Mouse (Mus musculus): ENCODE measurements around the gene Olfr984. TPM values are rescaled to one million over a fixed set of nuclear protein-coding genes. Genes with fewer than 3 reads are reported as not detected.

Gene Olfr984
- polyA plus RNA-seq, 1 experiment from 2014 or later, result not detected

DNA sequence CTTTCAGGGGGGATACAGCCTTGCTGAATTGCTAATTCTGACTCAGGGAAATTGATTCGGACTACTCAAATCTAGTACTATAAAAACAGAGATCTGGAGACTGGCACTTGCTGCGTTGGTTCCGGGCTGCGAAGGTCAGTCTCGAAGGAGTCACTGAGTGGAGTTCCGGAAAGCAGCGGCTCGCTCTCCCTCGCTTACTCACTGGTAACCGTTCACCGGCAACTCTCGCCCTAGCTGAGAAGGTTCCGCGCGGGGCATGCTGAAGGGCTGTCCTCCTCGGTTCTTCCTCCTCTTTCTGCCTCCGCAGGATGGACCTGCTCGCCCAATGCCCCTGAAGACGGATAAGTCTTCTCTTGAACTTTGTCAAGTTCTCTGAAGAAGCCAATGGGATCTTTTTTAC is 63.9 kb downstream of the Olfr984 start:
- no peak for ATAC-seq (ENCODE audit: low FRiP score, low TSS enrichment)

More for the DNA sequence above, 63.9 kb downstream of the Olfr984 start:
- Histone ChIP-seq H3K27ac (replicated peaks) (no peak overlapping the region), H3K4me3 (ENCODE audit: low read depth, low read length) (no peak overlapping the region), H3K27me3 (ENCODE audit: control insufficient read depth, insufficient read depth, low read length) (no peaks in the 10 kb centered on the region), H3K36me3 (ENCODE audit: control insufficient read depth, insufficient read depth, low read length) (no peaks in the 10 kb centered on the region), H3K4me1 (replicated peaks; ENCODE audit: control insufficient read depth, insufficient read depth) (no peaks in the 10 kb centered on the region), H3K4me2 (replicated peaks; ENCODE audit: low read depth) (no peak overlapping the region), H3K9me3 (ENCODE audit: control insufficient read depth, low read length) (no peaks in the 10 kb centered on the region), H3K9ac (ENCODE audit: low read length) (no peak overlapping the region)
- no peak for TF ChIP-seq EP300 (optimal IDR thresholded peaks at IDR 0.05)
- no peak for TF ChIP-seq CTCF (IDR thresholded peaks at IDR 0.05; ENCODE audit: low read depth)
- WGBS, result 91% methylated on average over 19 of the region's 19 CpGs
- no peak for DNase-seq (ENCODE audit: low spot score)

Other genes with a start within 250 kb of the Olfr984 start
- not detected in 2 replicates for gene Olfr972, start 247.8 kb downstream of the Olfr984 start, polyA plus RNA-seq (2015; fragmentation: Nextera tagmentation; extraction: Ambion mirVana)
- not detected in 2 replicates for gene Olfr229, start 206.9 kb downstream of the Olfr984 start, polyA plus RNA-seq (2015; fragmentation: Nextera tagmentation; extraction: Ambion mirVana)
- not detected in 2 replicates for gene Olfr974, start 176.7 kb downstream of the Olfr984 start, polyA plus RNA-seq (2015; fragmentation: Nextera tagmentation; extraction: Ambion mirVana)
- not detected in 2 replicates for gene Olfr975, start 162.2 kb downstream of the Olfr984 start, polyA plus RNA-seq (2015; fragmentation: Nextera tagmentation; extraction: Ambion mirVana)
- gene Olfr976, start 153.1 kb downstream of the Olfr984 start, polyA plus RNA-seq (2015; fragmentation: Nextera tagmentation; extraction: Ambion mirVana), result not detected in 2 replicates
- not detected in 2 replicates for gene Olfr978, start 122.1 kb downstream of the Olfr984 start, polyA plus RNA-seq (2015; fragmentation: Nextera tagmentation; extraction: Ambion mirVana)
- gene Olfr979, start 110.7 kb downstream of the Olfr984 start, polyA plus RNA-seq (2015; fragmentation: Nextera tagmentation; extraction: Ambion mirVana), result not detected in 2 replicates
- gene Olfr980, start 104.6 kb downstream of the Olfr984 start, polyA plus RNA-seq (2015; fragmentation: Nextera tagmentation; extraction: Ambion mirVana), result not detected in 2 replicates
- 0.02 TPM in 1 of 2 replicates, not detected in the other for gene Olfr981, start 92.7 kb downstream of the Olfr984 start, polyA plus RNA-seq (2015; fragmentation: Nextera tagmentation; extraction: Ambion mirVana)
- not detected in 2 replicates for gene Olfr982, start 40.4 kb downstream of the Olfr984 start, polyA plus RNA-seq (2015; fragmentation: Nextera tagmentation; extraction: Ambion mirVana)
- gene Olfr983, start 20.6 kb downstream of the Olfr984 start, polyA plus RNA-seq (2015; fragmentation: Nextera tagmentation; extraction: Ambion mirVana), result not detected in 2 replicates
- not detected in 2 replicates for gene Olfr985, start 16.0 kb upstream of the Olfr984 start, polyA plus RNA-seq (2015; fragmentation: Nextera tagmentation; extraction: Ambion mirVana)
- gene Tmem225, start 33.9 kb upstream of the Olfr984 start, polyA plus RNA-seq (2015; fragmentation: Nextera tagmentation; extraction: Ambion mirVana), result not detected in 2 replicates
- gene Olfr986, start 66.7 kb upstream of the Olfr984 start, polyA plus RNA-seq (2015; fragmentation: Nextera tagmentation; extraction: Ambion mirVana), result not detected in 2 replicates
- 1.6 and 2.1 TPM in 2 replicates for gene Zfp202, start 78.1 kb upstream of the Olfr984 start, polyA plus RNA-seq (2015; fragmentation: Nextera tagmentation; extraction: Ambion mirVana)
- gene Scn3b, start 155.0 kb upstream of the Olfr984 start, polyA plus RNA-seq (2015; fragmentation: Nextera tagmentation; extraction: Ambion mirVana), result 2.0 and 2.9 TPM in 2 replicates